Mouse (Mus musculus): ENCODE results near the gene Kidins220. TPM values are rescaled to one million over a fixed set of nuclear protein-coding genes. Genes with fewer than 3 reads are reported as not detected.

The Kidins220 gene
- polyA plus RNA-seq, 1 experiment from 2014 or later: 197 TPM

DNA sequence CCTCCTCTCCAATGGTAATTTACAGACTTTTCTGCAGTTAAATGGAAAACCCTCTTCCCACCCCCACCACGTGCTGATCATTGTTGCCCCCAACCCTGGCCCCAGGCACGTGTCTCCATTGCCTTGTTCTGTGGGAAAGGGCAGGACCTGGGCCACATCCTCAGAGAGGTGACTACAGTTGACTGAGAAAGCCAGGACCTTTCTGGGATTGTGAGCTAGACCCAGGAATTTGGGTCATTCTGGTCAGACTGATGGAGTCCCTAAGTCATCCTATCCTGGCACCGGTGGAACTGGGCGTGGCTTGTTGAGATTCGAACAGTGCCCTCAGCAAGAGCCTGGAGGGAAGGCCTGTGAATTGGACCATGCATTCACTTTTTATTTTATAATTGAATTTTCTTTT, 126.7 kb downstream of the Kidins220 start:
- peaks cover 31% of the 10 kb centered on the region for H3K4me1 ChIP-seq (ENCODE audit: control insufficient read depth, insufficient read depth, low read length)
- H3K27ac ChIP-seq (ENCODE audit: low read depth, low read length): peak overlapping the region; percentile 94; the same call in 1 of the 2 replicates
- H3K9me3 ChIP-seq (ENCODE audit: control insufficient read depth, low read length): no peaks in the 10 kb centered on the region
- H3K4me3 ChIP-seq (ENCODE audit: low read depth, low read length): no peak overlapping the region
- no peaks in the 10 kb centered on the region for H3K36me3 ChIP-seq (ENCODE audit: control insufficient read depth, insufficient read depth, low read length)
- 0 out of 2 replicates have a peak overlapping the region, but pooled peaks have one; percentile 55 for H3K9ac ChIP-seq (replicated peaks; ENCODE audit: low read depth, low read length)
- WGBS: 19% methylated on average over 5 of the region's 5 CpGs
- ATAC-seq (ENCODE audit: low read depth): no peak
- no peaks in the 10 kb centered on the region for H3K27me3 ChIP-seq (ENCODE audit: control insufficient read depth, insufficient read depth, low read length)
- peak overlapping the region; percentile 91; the same call in 1 of the 2 replicates for H3K4me2 ChIP-seq (ENCODE audit: low read depth, low read length)

GRCm38 (mm10) chr12:25103911-25104310, 129.2 kb downstream of the Kidins220 start:
- WGBS: 88% methylated on average over 6 of the region's 6 CpGs
- no peak for ATAC-seq (ENCODE audit: low read depth)
- H3K27me3 ChIP-seq (ENCODE audit: control insufficient read depth, insufficient read depth, low read length): no peaks in the 10 kb centered on the region

DNA sequence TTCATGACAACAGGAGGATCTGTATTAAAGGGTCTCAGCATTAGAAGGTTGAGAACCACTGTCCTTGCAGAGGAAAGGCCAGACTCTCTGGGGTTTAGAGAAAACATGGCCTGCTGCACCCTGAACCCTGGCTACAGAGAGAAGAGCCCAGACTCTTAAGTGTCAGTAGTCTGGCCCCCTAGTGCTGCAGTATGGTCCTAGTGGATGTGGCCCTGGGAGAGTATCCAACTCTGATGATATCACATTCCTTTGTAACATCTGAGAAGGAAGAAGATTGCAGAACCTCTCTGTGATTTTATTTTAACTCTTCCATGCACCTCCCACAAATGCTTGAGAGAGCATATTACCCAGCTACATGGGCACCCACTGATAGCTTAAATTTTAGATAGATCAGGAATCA, 129.8 kb downstream of the Kidins220 start:
- Histone ChIP-seq H3K27ac (ENCODE audit: low read depth, low read length) (no peak overlapping the region), H3K36me3 (ENCODE audit: control insufficient read depth, insufficient read depth, low read length) (no peaks in the 10 kb centered on the region)
- no peak for ATAC-seq (ENCODE audit: low read depth)

More at GRCm38 (mm10) chr12:25103911-25104310, 129.2 kb downstream of the Kidins220 start:
- Histone ChIP-seq H3K27ac (ENCODE audit: low read depth, low read length) (no peak overlapping the region), H3K9ac (replicated peaks; ENCODE audit: low read depth, low read length) (no peak overlapping the region), H3K9me3 (ENCODE audit: control insufficient read depth, low read length) (no peaks in the 10 kb centered on the region), H3K4me2 (ENCODE audit: low read depth, low read length) (no peak overlapping the region), H3K36me3 (ENCODE audit: control insufficient read depth, insufficient read depth, low read length) (no peaks in the 10 kb centered on the region), H3K4me3 (ENCODE audit: low read depth, low read length) (no peak overlapping the region), H3K4me1 (ENCODE audit: control insufficient read depth, insufficient read depth, low read length) (peaks cover 14% of the 10 kb centered on the region)

DNA sequence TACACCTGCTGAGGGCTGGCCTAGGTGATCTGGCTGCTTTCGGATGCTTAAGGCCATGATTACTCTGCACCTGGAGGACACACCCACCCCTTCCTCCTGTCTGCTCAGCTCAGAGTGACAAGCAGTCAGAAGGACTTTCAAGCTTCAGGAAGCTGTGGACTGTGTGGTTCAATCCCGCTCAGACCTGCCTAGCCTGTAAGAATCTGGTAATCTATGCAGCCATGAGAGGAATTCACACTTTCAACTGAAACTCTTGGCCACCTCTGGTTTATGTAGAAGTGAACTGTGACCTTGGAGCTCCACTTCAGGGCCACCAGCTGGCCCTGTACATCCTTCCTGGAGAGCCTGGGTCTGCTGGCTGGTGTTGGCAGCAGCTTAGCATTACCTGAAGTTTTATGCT, 134.1 kb downstream of the Kidins220 start:
- Histone ChIP-seq H3K4me3 (ENCODE audit: low read depth, low read length) (no peak overlapping the region), H3K9me3 (ENCODE audit: control insufficient read depth, low read length) (no peaks in the 10 kb centered on the region), H3K4me1 (ENCODE audit: control insufficient read depth, insufficient read depth, low read length) (no peaks in the 10 kb centered on the region), H3K9ac (replicated peaks; ENCODE audit: low read depth, low read length) (no peak overlapping the region), H3K27ac (ENCODE audit: low read depth, low read length) (no peak overlapping the region), H3K27me3 (ENCODE audit: control insufficient read depth, insufficient read depth, low read length) (no peaks in the 10 kb centered on the region), H3K4me2 (ENCODE audit: low read depth, low read length) (no peak overlapping the region), H3K36me3 (ENCODE audit: control insufficient read depth, insufficient read depth, low read length) (no peaks in the 10 kb centered on the region)
- no peak for ATAC-seq (ENCODE audit: low read depth)
- 76% methylated on average over 2 of the region's 2 CpGs for WGBS

More for the DNA sequence above, 129.8 kb downstream of the Kidins220 start:
- Histone ChIP-seq H3K4me1 (ENCODE audit: control insufficient read depth, insufficient read depth, low read length) (peaks cover 11% of the 10 kb centered on the region), H3K9me3 (ENCODE audit: control insufficient read depth, low read length) (no peaks in the 10 kb centered on the region), H3K9ac (replicated peaks; ENCODE audit: low read depth, low read length) (no peak overlapping the region), H3K27me3 (ENCODE audit: control insufficient read depth, insufficient read depth, low read length) (no peaks in the 10 kb centered on the region), H3K4me2 (ENCODE audit: low read depth, low read length) (no peak overlapping the region), H3K4me3 (ENCODE audit: low read depth, low read length) (no peak overlapping the region)

DNA sequence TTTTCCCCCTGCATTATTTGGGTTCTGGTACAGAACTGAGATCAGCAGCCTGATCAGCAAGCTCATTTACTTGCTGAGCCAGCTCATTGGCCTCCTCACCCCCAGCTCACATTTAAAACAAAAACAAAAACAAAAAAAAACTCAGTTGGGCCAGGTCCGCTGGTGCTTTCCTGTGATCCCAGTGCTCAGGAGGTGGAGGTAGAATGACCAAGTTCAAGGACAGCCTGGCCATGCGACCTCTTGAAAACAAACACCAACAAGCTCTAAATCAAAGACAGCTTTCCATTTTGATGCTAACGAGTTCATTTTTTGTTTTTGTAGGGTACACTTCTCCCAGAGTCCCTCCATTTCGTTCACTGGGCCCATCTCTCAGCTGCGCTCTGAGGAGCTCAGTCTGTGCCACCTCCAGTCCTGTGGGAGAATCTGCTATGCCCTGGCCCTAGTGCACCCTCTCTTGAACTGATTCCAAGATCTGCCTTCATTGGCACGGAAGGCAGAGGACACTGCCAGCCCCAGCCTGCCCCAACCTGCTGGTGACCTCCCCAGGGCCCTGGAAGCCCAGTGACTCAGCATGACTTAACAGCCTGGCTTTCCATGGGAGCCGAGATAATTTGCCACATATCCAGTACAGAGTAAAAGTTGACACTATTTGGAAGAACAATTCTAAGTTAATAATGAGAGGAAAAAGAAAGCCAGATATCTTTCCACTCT, 135.4 kb downstream of the Kidins220 start:
- 72% methylated on average over 7 of the region's 7 CpGs for WGBS

DNA sequence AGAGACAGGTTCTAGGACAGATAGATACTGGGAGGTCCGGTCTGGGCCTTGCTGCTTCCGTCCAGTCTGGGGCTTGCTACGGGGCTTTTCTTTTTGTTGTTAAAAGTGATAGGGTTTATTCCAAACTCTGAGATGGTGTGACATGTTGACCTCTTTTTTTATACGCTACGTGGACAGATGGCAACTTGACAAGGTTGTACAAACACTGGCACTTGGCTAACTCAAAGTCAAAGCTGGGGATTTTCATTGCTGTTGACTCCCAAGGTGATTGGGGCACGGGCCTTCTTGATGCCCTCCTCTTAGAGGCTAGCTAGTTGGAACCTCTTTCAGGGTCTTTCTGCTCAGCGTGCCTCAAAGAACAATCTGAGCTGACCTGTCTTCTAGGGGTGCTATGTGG, 136.0 kb downstream of the Kidins220 start:
- 90% methylated on average over 7 of the region's 7 CpGs for WGBS
- Histone ChIP-seq H3K9ac (replicated peaks; ENCODE audit: low read depth, low read length) (no peak overlapping the region), H3K9me3 (ENCODE audit: control insufficient read depth, low read length) (no peaks in the 10 kb centered on the region), H3K4me1 (ENCODE audit: control insufficient read depth, insufficient read depth, low read length) (no peaks in the 10 kb centered on the region), H3K4me3 (ENCODE audit: low read depth, low read length) (no peak overlapping the region), H3K36me3 (ENCODE audit: control insufficient read depth, insufficient read depth, low read length) (no peaks in the 10 kb centered on the region), H3K27ac (ENCODE audit: low read depth, low read length) (no peak overlapping the region), H3K4me2 (ENCODE audit: low read depth, low read length) (no peak overlapping the region), H3K27me3 (ENCODE audit: control insufficient read depth, insufficient read depth, low read length) (no peaks in the 10 kb centered on the region)
- no peak for ATAC-seq (ENCODE audit: low read depth)

More for the DNA sequence above, 135.4 kb downstream of the Kidins220 start:
- Histone ChIP-seq H3K9me3 (ENCODE audit: control insufficient read depth, low read length) (no peaks in the 10 kb centered on the region), H3K36me3 (ENCODE audit: control insufficient read depth, insufficient read depth, low read length) (no peaks in the 10 kb centered on the region), H3K27me3 (ENCODE audit: control insufficient read depth, insufficient read depth, low read length) (no peaks in the 10 kb centered on the region), H3K4me1 (ENCODE audit: control insufficient read depth, insufficient read depth, low read length) (no peaks in the 10 kb centered on the region), H3K4me2 (ENCODE audit: low read depth, low read length) (no peak overlapping the region), H3K9ac (replicated peaks; ENCODE audit: low read depth, low read length) (no peak overlapping the region), H3K4me3 (ENCODE audit: low read depth, low read length) (no peak overlapping the region), H3K27ac (ENCODE audit: low read depth, low read length) (no peak overlapping the region)
- no peak for ATAC-seq (ENCODE audit: low read depth)

Other genes with a start within 250 kb of the Kidins220 start
- 80.5 and 93.8 TPM in 2 replicates for gene Mboat2, start 144.0 kb upstream of the Kidins220 start, polyA plus RNA-seq (2014; fragmentation: Nextera tagmentation; extraction: Ambion mirVana)
- gene Id2, start 122.2 kb downstream of the Kidins220 start, polyA plus RNA-seq (2014; fragmentation: Nextera tagmentation; extraction: Ambion mirVana): 371 and 388 TPM in 2 replicates

Measured in neural tube, embryonic 14.5 days (tissue).